Mouse (Mus musculus): ENCODE data around the gene Nudt16. TPM values are rescaled to one million over a fixed set of nuclear protein-coding genes. Genes with fewer than 3 reads are reported as not detected.

Nudt16 gene
- total RNA-seq, 2 experiments from 2014 or later: 15.5 to 17.7 TPM

DNA sequence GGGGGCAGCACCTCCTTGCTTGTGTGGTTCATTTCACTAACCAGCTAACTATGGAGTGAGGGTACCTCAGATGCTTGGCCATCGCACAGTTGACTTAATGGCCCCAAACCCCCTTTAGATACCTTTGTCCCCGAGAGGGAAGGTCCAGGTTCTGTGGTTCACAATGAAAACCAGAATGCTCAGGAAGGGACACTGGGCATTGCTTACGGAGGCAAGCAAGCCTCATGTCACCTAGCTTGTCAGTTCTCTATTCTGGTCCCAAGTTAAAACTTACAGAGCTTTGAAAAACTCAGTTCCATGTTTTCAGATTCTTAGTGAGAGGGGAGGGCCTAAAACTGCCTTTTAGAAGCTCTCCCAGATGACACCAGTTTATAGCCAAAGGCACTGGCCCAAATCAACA lies 51.4 kb downstream of the Nudt16 start:
- intact Hi-C loops (cut with DNase I): loop anchor here (5.0 kb wide), 1 partner anchor 132 kb away; no protein-coding TSS in a partner anchor
- H3K4me3 ChIP-seq: no peak overlapping the region
- TF ChIP-seq CTCF (IDR thresholded peaks at IDR 0.05): no peak
- no peak for DNase-seq (ENCODE audit: extremely low spot score in 1 of 2, low spot score in 2 of 2)
- H3K27ac ChIP-seq: no peak overlapping the region

Other genes with a start within 250 kb of the Nudt16 start
- 10 to 100 TPM; 87.0 to 88.1 TPM for gene Mrpl3, start 78.6 kb downstream of the Nudt16 start, total RNA-seq (2021)
- gene 1700080E11Rik, start 13.3 kb upstream of the Nudt16 start, total RNA-seq (2021): not detected